Comparison of ENCODE assay signal across 8 mouse cellular contexts in the genomic region with DNA sequence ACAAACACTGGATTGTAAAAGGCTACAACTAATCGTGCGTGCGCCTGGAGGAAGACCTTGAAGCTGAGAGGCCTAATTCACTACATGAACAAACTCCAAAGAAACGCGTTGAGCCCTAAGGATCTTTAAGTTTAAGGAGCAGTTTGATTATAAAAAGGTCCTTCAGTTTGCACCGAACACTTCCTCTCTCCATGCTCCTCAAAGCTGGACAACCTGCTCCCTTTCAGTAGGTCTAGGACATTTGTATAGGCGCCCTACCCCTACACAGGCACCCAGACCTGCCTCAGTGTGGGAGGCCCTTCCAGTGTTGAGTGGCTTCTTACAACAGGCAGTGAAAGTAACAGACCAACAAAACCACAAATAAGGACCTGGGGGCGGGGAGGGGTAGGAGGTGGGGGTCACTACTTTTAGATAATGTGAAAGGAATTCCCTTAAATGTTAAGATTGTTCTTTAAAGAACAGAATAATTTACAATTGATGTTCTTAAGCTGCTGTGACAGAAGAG. TPM values are rescaled to one million over a fixed set of nuclear protein-coding genes. Genes with fewer than 3 reads are reported as not detected.
A peak's percentile ranks its signal among the peaks of the same experiment; 100 is the strongest.
DNase-seq lines count a peak whose midpoint lies in the region; ATAC-seq and TF ChIP-seq lines count a peak whose summit lies in the region.

No protein-coding gene starts in this region.

- H3K27ac ChIP-seq in kidney, embryonic 16.5 days (ENCODE audit: low read length), result no peak overlapping the region
- H3K27ac ChIP-seq in intestine, embryonic 14.5 days (ENCODE audit: low read depth), result no peak overlapping the region
- H3K27ac ChIP-seq in neural tube, embryonic 12.5 days, result no peak overlapping the region

- peak overlapping the region; percentile 71 for H3K4me3 ChIP-seq in kidney, embryonic 16.5 days (ENCODE audit: low read length)
- peak overlapping the region; percentile 23; the same call in 1 of the 2 replicates for H3K4me3 ChIP-seq in G1E (ENCODE audit: low read depth, low read length)
- H3K4me3 ChIP-seq in intestine, embryonic 14.5 days (ENCODE audit: low read depth, low read length), result peak overlapping the region; percentile 59
- peak overlapping the region; percentile 52 for H3K4me3 ChIP-seq in neural tube, embryonic 12.5 days

- no peaks in the 10 kb centered on the region for H3K9me3 ChIP-seq in kidney, embryonic 16.5 days (ENCODE audit: low read length)
- H3K9me3 ChIP-seq in G1E (replicated peaks), result no peaks in the 10 kb centered on the region
- no peaks in the 10 kb centered on the region for H3K9me3 ChIP-seq in intestine, embryonic 14.5 days (ENCODE audit: control insufficient read depth, low read length)
- no peaks in the 10 kb centered on the region for H3K9me3 ChIP-seq in neural tube, embryonic 12.5 days

- H3K27me3 ChIP-seq in kidney, embryonic 16.5 days (ENCODE audit: insufficient read depth, low read length), result no peaks in the 10 kb centered on the region
- H3K27me3 ChIP-seq in G1E (ENCODE audit: insufficient read depth, low read length), result no peaks in the 10 kb centered on the region
- no peaks in the 10 kb centered on the region for H3K27me3 ChIP-seq in intestine, embryonic 14.5 days (replicated peaks; ENCODE audit: control insufficient read depth, insufficient read depth, low read length)
- no peaks in the 10 kb centered on the region for H3K27me3 ChIP-seq in neural tube, embryonic 12.5 days (replicated peaks)

- TF ChIP-seq CTCF in G1E (IDR thresholded peaks at IDR 0.05; ENCODE audit: low read depth, low read length), result no peak

- peak overlapping the region; percentile 50 for H3K9ac ChIP-seq in kidney, embryonic 16.5 days (replicated peaks; ENCODE audit: low read length)
- H3K9ac ChIP-seq in intestine, embryonic 14.5 days (ENCODE audit: low read length), result peak overlapping the region; percentile 49
- H3K9ac ChIP-seq in neural tube, embryonic 12.5 days, result peak overlapping the region; percentile 56

- peaks cover 5% of the 10 kb centered on the region for H3K4me1 ChIP-seq in kidney, embryonic 16.5 days (ENCODE audit: insufficient read depth, low read length)
- H3K4me1 ChIP-seq in G1E (ENCODE audit: insufficient read depth, low read depth, low read length), result peaks cover 4% of the 10 kb centered on the region; the same call in 1 of the 2 replicates
- 0 out of 2 replicates have a peak, but pooled peaks cover 5% of the 10 kb centered on the region for H3K4me1 ChIP-seq in intestine, embryonic 14.5 days (replicated peaks; ENCODE audit: control insufficient read depth, insufficient read depth, low read length)
- peaks cover 6% of the 10 kb centered on the region; the same call in 1 of the 2 replicates for H3K4me1 ChIP-seq in neural tube, embryonic 12.5 days

- peak overlapping the region; percentile 74 for H3K4me2 ChIP-seq in kidney, embryonic 16.5 days (replicated peaks; ENCODE audit: low read depth, low read length)
- H3K4me2 ChIP-seq in intestine, embryonic 14.5 days (ENCODE audit: low read length), result peak overlapping the region; percentile 66
- peak overlapping the region; percentile 60 for H3K4me2 ChIP-seq in neural tube, embryonic 12.5 days (replicated peaks)

- no peaks in the 10 kb centered on the region for H3K36me3 ChIP-seq in kidney, embryonic 16.5 days (ENCODE audit: insufficient read depth, low read length)
- no peaks in the 10 kb centered on the region for H3K36me3 ChIP-seq in G1E (replicated peaks)
- H3K36me3 ChIP-seq in intestine, embryonic 14.5 days (ENCODE audit: control insufficient read depth, insufficient read depth, low read length), result no peaks in the 10 kb centered on the region
- H3K36me3 ChIP-seq in neural tube, embryonic 12.5 days, result no peaks in the 10 kb centered on the region

- no peak for DNase-seq in kidney, postnatal 14 days
- peak; percentile 0 for DNase-seq in G1E (ENCODE audit: low spot score)
- peak; percentile 9 for DNase-seq in embryo, embryonic 11 days
- DNase-seq in intestine, embryonic 14.5 days (ENCODE audit: low spot score), result peak; percentile 57
- DNase-seq in urinary bladder, postnatal 4 days (ENCODE audit: low spot score in 2 of 2), result no peak

- 73% methylated on average over 8 of the region's 8 CpGs for WGBS in kidney, embryonic 16.5 days
- WGBS in intestine, embryonic 14.5 days, result 72% methylated on average over 8 of the region's 8 CpGs
- 71% methylated on average over 8 of the region's 8 CpGs for WGBS in neural tube, embryonic 12.5 days

- no peak for ATAC-seq in kidney, embryonic 16.5 days (ENCODE audit: low FRiP score, low TSS enrichment)
- ATAC-seq in G1E (ENCODE audit: extremely low read depth, insufficient number of reproducible peaks, low FRiP score, poor library complexity, severe bottlenecking), result no peak
- ATAC-seq in intestine, embryonic 14.5 days (replicated peaks; ENCODE audit: low FRiP score, low TSS enrichment, low read depth), result no peak
- ATAC-seq in neural tube, embryonic 12.5 days (ENCODE audit: low FRiP score, low read depth), result peak; percentile 31; the same call in 1 of the 2 replicates
- no peak for ATAC-seq in frontal cortex, adult (ENCODE audit: low TSS enrichment)

RNA-seq across cellular contexts. Expression of gene Tbc1d32, which starts 0.7 kb away (rescaled TPM):
- 3.9 and 4.5 TPM in 2 replicates for polyA plus RNA-seq in kidney, embryonic 16.5 days (2015; fragmentation: Nextera tagmentation; extraction: Ambion mirVana)
- total RNA-seq in G1E (2014; fragmentation: Nextera tagmentation) (2.5 and 3.9 TPM in 2 replicates), G1E (2017) (3.6 and 4.4 TPM in 2 replicates)
- polyA plus RNA-seq in G1E (2012), result 0.04 and 0.08 TPM in 2 replicates
- polyA plus RNA-seq in intestine, embryonic 14.5 days (2014; fragmentation: Nextera tagmentation; extraction: Ambion mirVana), result 3.5 and 3.8 TPM in 2 replicates
- 2.8 and 3.6 TPM in 2 replicates for polyA plus RNA-seq in neural tube, embryonic 12.5 days (2016; fragmentation: Nextera tagmentation; extraction: Ambion mirVana)

Comparison
In these comparisons a context has a peak if more than half of its experiments do, and no peak if none do; other contexts are left out.
1. DNase-seq: peak in G1E (single experiment), embryo, embryonic 11 days (single experiment) and intestine, embryonic 14.5 days (single experiment); none in kidney, postnatal 14 days (single experiment) and urinary bladder, postnatal 4 days (0 of 2).
2. Peak in every context shown above with its lines, with median percentiles within 50 percentile points of each other: H3K4me2 ChIP-seq, H3K4me3 ChIP-seq and H3K9ac ChIP-seq.